Comparison of ENCODE assay signal across 8 mouse cellular contexts in the genomic region with DNA sequence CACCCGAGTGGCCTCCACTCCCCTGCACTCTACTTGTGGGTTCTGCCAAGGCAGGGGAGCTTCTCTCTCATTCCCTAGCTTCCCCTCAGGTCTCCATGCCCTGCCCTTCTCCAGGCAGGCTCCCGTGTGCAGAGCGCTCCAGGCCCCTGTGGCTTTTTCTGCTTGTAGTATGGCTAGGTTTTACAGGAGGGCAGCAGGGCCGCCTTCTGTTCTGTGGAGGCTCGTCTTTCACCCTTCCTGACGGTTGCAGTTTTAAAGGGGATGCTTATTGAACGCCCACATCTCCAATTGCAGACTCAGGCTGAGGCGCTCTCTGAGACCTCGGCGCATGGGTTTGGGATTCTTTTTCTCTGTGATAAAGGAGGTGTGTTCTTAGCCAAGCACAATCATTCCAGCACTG. TPM values are rescaled to one million over a fixed set of nuclear protein-coding genes. Genes with fewer than 3 reads are reported as not detected.
DNase-seq lines count a peak whose midpoint lies in the region; ATAC-seq lines count a peak whose summit lies in the region.
"Had no signal": no experiment of that assay in that cellular context is flagged by ENCODE, and none has a peak within 500 bp of the region (broad histone marks: within the 10 kb centered on the region; RNA-seq: fewer than 3 reads in every experiment).

No protein-coding gene starts in this region.

- no peaks in the 10 kb centered on the region for H3K27me3 ChIP-seq in lung, embryonic 15.5 days
- no peaks in the 10 kb centered on the region for H3K27me3 ChIP-seq in liver, embryonic 13.5 days

- no peak for ATAC-seq in lung, embryonic 15.5 days (ENCODE audit: borderline replicate concordance, extremely low read depth, low FRiP score, low TSS enrichment)
- no peak for ATAC-seq in liver, embryonic 13.5 days (ENCODE audit: low read depth)

- peaks cover 37% of the 10 kb centered on the region for H3K4me1 ChIP-seq in lung, embryonic 15.5 days
- peaks cover 64% of the 10 kb centered on the region for H3K4me1 ChIP-seq in liver, embryonic 13.5 days (replicated peaks)

- H3K9me3 ChIP-seq in lung, embryonic 15.5 days: no peaks in the 10 kb centered on the region
- H3K9me3 ChIP-seq in liver, embryonic 13.5 days (replicated peaks): no peaks in the 10 kb centered on the region

- peak overlapping the region; percentile 14; the same call in 1 of the 2 replicates for H3K4me2 ChIP-seq in lung, embryonic 15.5 days
- H3K4me2 ChIP-seq in liver, embryonic 13.5 days: peak overlapping the region; percentile 85

- H3K36me3 ChIP-seq in lung, embryonic 15.5 days: peaks cover 3% of the 10 kb centered on the region; the same call in 1 of the 2 replicates
- peaks cover 44% of the 10 kb centered on the region for H3K36me3 ChIP-seq in liver, embryonic 13.5 days

- DNase-seq in lung, adult 18-20 months: no peak
- peak; percentile 30 for DNase-seq in forelimb bud, embryonic 11.5 days (ENCODE audit: low read depth, low spot score)
- no peak for DNase-seq in liver, embryonic 13.5 days
- peak; percentile 42 for DNase-seq in yolk sac, embryonic 10.5 days (ENCODE audit: low spot score)
- no peak for DNase-seq in layer of hippocampus, adult 9-11 months
- DNase-seq in layer of hippocampus, adult 8-10 months (ENCODE audit: low spot score in 2 of 2): no peak
- DNase-seq: gastrocnemius, postnatal 14 days had no signal

- H3K27ac ChIP-seq in lung, embryonic 15.5 days: peak overlapping the region; percentile 52
- peak overlapping the region; percentile 96 for H3K27ac ChIP-seq in liver, embryonic 13.5 days

- 0 out of 2 replicates have a peak overlapping the region, but pooled peaks have one; percentile 32 for H3K9ac ChIP-seq in lung, embryonic 15.5 days
- peak overlapping the region; percentile 100 for H3K9ac ChIP-seq in liver, embryonic 13.5 days

- WGBS in lung, embryonic 15.5 days: 28% methylated on average over 10 of the region's 10 CpGs
- WGBS in liver, embryonic 13.5 days (ENCODE audit: insufficient replicate concordance): 24% methylated on average over 10 of the region's 10 CpGs

- no peak overlapping the region for H3K4me3 ChIP-seq in lung, embryonic 15.5 days
- H3K4me3 ChIP-seq in liver, embryonic 13.5 days (replicated peaks): peak overlapping the region; percentile 100

RNA-seq across cellular contexts. Expression of a gene that starts 3.3 kb away (rescaled TPM):
- 164 and 165 TPM in 2 replicates for polyA plus RNA-seq in lung, embryonic 15.5 days (2015; fragmentation: Nextera tagmentation; extraction: Ambion mirVana)
- 142 and 147 TPM in 2 replicates for polyA plus RNA-seq in liver, embryonic 13.5 days (2015; fragmentation: Nextera tagmentation; extraction: Ambion mirVana)
- total RNA-seq in layer of hippocampus, adult 8-10 months (2022): 100 to 1,000 TPM; 165 to 175 (median 173) TPM

RNA-seq across cellular contexts. Expression of a gene that starts 3.5 kb away (rescaled TPM):
- polyA plus RNA-seq in lung, embryonic 15.5 days (2015; fragmentation: Nextera tagmentation; extraction: Ambion mirVana): 32.0 and 34.1 TPM in 2 replicates
- polyA plus RNA-seq in liver, embryonic 13.5 days (2015; fragmentation: Nextera tagmentation; extraction: Ambion mirVana): 20.5 and 23.9 TPM in 2 replicates
- total RNA-seq in layer of hippocampus, adult 8-10 months (2022): 10 to 100 TPM; 48.9 to 59.3 (median 50.7) TPM

RNA-seq across cellular contexts. Expression of a gene that starts 27.1 kb away (rescaled TPM):
- polyA plus RNA-seq in lung, embryonic 15.5 days (2015; fragmentation: Nextera tagmentation; extraction: Ambion mirVana): 37.7 and 46.9 TPM in 2 replicates
- polyA plus RNA-seq in liver, embryonic 13.5 days (2015; fragmentation: Nextera tagmentation; extraction: Ambion mirVana): 20.3 and 21.3 TPM in 2 replicates
- total RNA-seq in layer of hippocampus, adult 8-10 months (2022): 10 to 100 TPM; 23.2 to 30.7 (median 25.1) TPM

RNA-seq across cellular contexts. Expression of a gene that starts 54.9 kb away (rescaled TPM):
- polyA plus RNA-seq in lung, embryonic 15.5 days (2015; fragmentation: Nextera tagmentation; extraction: Ambion mirVana): 2.0 and 2.8 TPM in 2 replicates
- polyA plus RNA-seq in liver, embryonic 13.5 days (2015; fragmentation: Nextera tagmentation; extraction: Ambion mirVana): 0.12 and 0.13 TPM in 2 replicates
- total RNA-seq in layer of hippocampus, adult 8-10 months (2022): 10 to 100 TPM; 11.6 to 12.5 (median 12.4) TPM

RNA-seq across cellular contexts. Expression of a gene that starts 55.1 kb away (rescaled TPM):
- 21.2 and 24.2 TPM in 2 replicates for polyA plus RNA-seq in lung, embryonic 15.5 days (2015; fragmentation: Nextera tagmentation; extraction: Ambion mirVana)
- 8.5 and 10.0 TPM in 2 replicates for polyA plus RNA-seq in liver, embryonic 13.5 days (2015; fragmentation: Nextera tagmentation; extraction: Ambion mirVana)
- 100 to 1,000 TPM; 104 to 146 (median 121) TPM for total RNA-seq in layer of hippocampus, adult 8-10 months (2022)

Comparison
In these comparisons a context has a peak if more than half of its experiments do, and no peak if none do; other contexts are left out.
1. DNase-seq: peak in forelimb bud, embryonic 11.5 days (single experiment) and yolk sac, embryonic 10.5 days (single experiment); none in lung, adult 18-20 months (0 of 2), liver, embryonic 13.5 days (single experiment), layer of hippocampus, adult 9-11 months (single experiment) and layer of hippocampus, adult 8-10 months (0 of 2).